Mouse (Mus musculus) spleen, postnatal 14 days (tissue): ENCODE measurements around the gene Gm9944.

Experiments used
- DNase-seq, 2 experiments: peaks; one replicate each; pipeline ENCODE4 v3.0.0; 2021 to 2022; ENCODE audit warnings: low spot score in 2 of 2

The Gm9944 gene

DNA sequence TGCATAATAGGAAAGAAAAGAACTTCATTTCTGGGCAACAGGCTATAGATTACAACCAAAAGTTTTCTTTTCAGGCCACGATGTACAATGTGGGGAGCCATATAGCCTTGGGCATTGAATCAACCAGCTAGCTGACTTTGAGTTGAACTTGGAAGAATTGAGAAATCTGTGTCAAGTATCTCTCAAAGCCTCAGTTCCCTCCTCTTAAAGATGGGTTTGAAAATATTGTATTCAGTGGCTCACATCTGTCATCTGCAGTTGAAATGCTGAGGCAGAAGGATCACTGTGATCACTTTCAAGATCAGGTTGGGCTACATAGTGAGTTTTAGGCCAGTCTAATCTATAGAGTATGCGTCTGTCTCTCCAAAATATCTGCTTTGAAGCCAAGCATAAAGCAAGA is at the start of gene Gm9944:
Gene Gm9944 (minus strand): TSS at position 101 of the 400 bp plus-strand sequence.
- DNase-seq = no peak

- DNase-seq = no peak
These were observed 40.2 kb upstream of the Gm9944 start for GRCm38 (mm10) chr4:144493331-144493730.

- DNase-seq = no peak
These were observed 15.0 kb upstream of the Gm9944 start for GRCm38 (mm10) chr4:144468091-144468490.

DNA sequence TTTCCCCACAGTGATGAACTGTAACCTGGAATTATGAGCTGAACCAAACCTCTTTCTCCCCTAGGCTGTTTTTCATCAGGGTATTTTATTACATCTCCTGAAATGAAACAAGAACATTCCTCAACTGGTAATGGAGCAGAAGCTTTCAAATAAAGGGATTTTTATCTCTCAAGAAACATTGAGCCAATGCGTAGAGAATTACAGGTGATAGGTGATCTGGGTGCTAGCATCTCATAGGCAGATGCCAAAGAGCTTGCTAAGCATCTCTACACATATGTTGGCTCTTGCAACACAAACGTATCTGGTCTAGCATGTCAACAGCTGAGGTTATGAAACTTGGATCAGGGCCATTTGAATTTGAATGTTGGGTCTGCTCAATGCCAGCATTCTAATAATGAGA is 12.1 kb upstream of the Gm9944 start:
- no peak for DNase-seq

GRCm38 (mm10) chr4:144463656-144464055 is 10.5 kb upstream of the Gm9944 start, which contains the start of gene Aadacl3:
Gene Aadacl3, minus strand, starts transcription at chr4:144463756.
- no peak for DNase-seq

DNA sequence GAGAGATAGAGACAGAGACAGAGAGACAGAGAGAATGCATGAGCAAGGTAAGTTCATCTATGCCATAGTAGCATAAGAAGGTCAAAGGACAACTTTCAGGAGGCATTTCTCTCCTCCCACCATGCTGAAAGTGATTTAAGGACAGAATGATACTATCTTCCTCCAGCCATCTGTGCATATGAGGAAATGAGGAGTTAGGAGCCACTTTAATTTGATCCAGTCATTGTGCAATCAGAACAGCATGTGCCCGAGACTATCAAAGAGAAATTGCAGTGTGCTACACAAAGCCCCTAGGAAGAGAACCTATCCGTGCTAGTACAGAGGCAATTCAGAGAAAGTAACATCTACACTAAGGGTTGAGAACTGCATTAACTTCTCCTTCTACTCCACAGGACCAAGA is 4.6 kb downstream of the Gm9944 start:
- no peak for DNase-seq

- no peak for DNase-seq
These were observed 11.5 kb downstream of the Gm9944 start for GRCm38 (mm10) chr4:144441582-144441981.

DNA sequence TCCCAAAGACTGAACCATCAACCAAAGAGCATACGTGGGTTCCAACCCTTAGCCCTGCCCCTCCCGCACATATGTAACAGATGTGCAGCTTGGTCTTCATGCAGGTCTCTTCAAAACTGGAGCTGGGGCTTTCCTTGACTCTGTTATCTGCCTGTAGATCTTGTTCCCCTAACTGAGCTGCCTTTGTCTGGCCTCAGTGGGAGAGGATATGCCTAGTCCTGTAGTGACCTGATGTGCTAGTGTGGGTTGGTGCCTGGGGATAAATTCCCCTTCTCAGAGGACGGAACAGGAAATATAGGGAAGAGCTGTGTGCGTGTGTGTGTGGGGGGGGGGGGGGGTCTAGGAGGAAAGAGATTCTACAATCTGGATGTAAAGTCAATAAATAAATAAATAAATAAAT is 12.0 kb downstream of the Gm9944 start:
- no peak for DNase-seq

- DNase-seq = no peak
These were observed 14.4 kb downstream of the Gm9944 start, which contains the start of gene 1700012P22Rik for GRCm38 (mm10) chr4:144438672-144439071. Gene 1700012P22Rik, minus strand, starts transcription at chr4:144438772.

- no peak for DNase-seq
These were observed 19.9 kb downstream of the Gm9944 start for GRCm38 (mm10) chr4:144433216-144433615.

GRCm38 (mm10) chr4:144430723-144431122 is 22.4 kb downstream of the Gm9944 start:
- no peak for DNase-seq

DNA sequence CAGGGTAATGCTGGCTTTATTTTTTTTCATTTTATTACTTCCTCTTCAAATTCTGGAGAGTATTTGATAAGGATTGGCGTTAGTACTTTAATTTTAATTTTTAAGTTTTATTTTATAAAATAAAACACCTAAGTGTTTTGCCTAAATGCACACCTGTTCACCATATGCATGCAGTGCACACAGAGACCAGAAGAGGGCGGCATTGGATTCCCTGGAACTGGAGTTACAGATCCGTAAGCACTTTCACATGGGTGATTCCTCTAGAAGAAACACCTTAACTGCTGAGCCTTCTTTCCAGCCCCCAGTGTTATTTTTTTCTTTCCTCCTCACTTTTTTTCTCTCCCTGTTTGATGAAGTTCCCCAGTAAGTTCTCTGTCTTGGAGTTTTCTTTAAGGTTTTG is 24.2 kb downstream of the Gm9944 start:
- DNase-seq = no peak

- DNase-seq = no peak
These were observed 28.5 kb downstream of the Gm9944 start for GRCm38 (mm10) chr4:144424590-144424989.

- no peak for DNase-seq
These were observed 32.5 kb downstream of the Gm9944 start for GRCm38 (mm10) chr4:144420644-144421043.

- no peak for DNase-seq
These were observed 44.8 kb downstream of the Gm9944 start, which contains the start of gene Pramef12 for GRCm38 (mm10) chr4:144408290-144408689. Gene Pramef12, minus strand, starts transcription at chr4:144408464.

GRCm38 (mm10) chr4:144406261-144406660 is 46.9 kb downstream of the Gm9944 start:
- no peak for DNase-seq

GRCm38 (mm10) chr4:144404456-144405086 is 48.5 kb downstream of the Gm9944 start:
- DNase-seq = no peak
